Mouse (Mus musculus): ENCODE results near the gene D11Wsu47e. TPM values are rescaled to one million over a fixed set of nuclear protein-coding genes. Genes with fewer than 3 reads are reported as not detected.

D11Wsu47e gene
- polyA plus RNA-seq, 1 experiment, result 11.7 TPM

DNA sequence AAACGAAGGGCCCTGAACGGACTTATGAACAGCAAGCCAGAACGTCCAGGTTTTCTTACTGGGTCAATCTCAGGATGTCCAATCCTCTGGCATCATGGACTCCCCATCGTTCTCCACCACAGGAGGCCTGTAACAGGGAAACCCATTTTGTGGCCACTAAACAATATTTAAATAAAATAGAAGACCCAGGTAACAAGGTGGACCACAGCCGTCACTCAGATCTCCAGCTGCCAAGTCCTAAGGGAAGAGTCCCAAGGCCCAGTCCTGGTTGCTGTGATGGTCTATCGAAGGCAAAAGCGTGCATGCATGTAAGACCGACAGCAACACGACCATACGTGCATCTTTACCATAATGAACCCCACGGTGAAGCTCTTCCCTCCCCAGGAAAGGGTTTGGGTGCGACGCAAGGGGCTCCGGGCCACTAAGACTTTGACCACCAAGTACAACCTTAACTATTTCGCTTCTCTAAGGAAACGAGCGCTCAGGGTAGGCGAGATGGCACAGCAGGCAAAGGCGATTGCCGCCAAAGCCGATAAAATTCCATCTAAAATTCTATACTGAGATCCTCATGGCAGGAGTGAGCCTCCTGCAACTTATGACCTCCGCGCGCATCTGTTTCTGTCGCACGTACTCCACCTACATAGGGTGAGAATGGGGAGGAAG, 35.4 kb upstream of the D11Wsu47e start, which contains the start of gene Cog1:
TSS of gene Cog1 (plus strand) at position 480 of the 663 bp plus-strand sequence.
- TF ChIP-seq MYOD1 (IDR thresholded peaks at IDR 0.05; ENCODE audit: control insufficient read depth, insufficient read length, low read depth), result no peak
- TF ChIP-seq MAX (IDR thresholded peaks at IDR 0.05), result no peak
- TF ChIP-seq CTCF (IDR thresholded peaks at IDR 0.05; ENCODE audit: control insufficient read depth, insufficient read depth, insufficient read length), result no peak
- no peak for TF ChIP-seq USF1 (IDR thresholded peaks at IDR 0.05; ENCODE audit: low read depth)
- TF ChIP-seq CEBPB (IDR thresholded peaks at IDR 0.05; ENCODE audit: low read depth), result no peak
- TF ChIP-seq FOSL1 (IDR thresholded peaks at IDR 0.05; ENCODE audit: insufficient read depth, low read length, poor library complexity, severe bottlenecking), result no peak
- no peak for TF ChIP-seq MYOG (IDR thresholded peaks at IDR 0.05; ENCODE audit: control insufficient read depth, extremely low read depth, insufficient read length)
- Histone ChIP-seq H3K79me2 (ENCODE audit: control insufficient read depth, insufficient read depth) (peaks cover 9% of the 10 kb centered on the region), H3K79me3 (ENCODE audit: low read depth) (peaks cover 2% of the 10 kb centered on the region)

DNA sequence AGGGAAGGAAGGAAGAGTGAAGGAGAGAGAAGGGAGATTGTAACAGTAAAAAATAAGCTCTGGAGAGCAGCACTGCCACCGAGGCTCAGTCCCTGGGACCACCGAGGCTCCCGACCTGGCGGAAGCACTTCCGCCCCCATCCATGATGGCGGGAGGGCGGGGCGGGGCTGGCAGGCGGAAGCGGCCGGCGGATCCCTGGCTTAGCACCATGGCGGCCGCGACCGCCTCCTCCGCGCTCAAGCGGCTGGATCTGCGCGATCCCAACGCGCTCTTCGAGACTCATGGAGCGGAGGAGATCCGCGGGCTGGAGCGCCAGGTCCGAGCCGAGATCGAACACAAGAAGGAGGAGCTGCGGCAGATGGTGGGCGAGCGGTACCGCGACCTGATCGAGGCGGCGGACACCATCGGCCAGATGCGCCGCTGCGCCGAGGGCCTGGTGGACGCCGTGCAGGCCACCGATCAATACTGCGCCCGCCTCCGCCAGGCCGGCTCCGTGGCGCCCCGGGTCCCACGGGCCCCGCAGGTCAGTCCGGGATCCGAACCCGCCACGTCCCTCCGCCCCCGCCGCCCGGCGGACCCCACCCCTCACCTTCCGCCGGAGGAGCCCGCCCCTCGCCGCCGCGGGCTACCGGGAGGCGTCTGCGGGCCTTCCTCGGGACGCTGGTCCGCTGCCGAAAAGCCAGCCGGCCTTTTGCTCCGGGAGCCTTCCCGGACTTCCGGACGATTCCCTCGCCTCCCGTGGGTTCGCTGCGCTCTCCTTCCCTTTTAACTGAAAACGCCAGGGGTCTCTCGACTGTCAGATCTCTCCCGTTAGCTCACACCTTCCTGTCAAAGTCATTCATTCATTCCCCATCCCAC, 34.6 kb upstream of the D11Wsu47e start, which contains the start of gene Slc39a11:
TSS of gene Slc39a11 (minus strand) at position 727 of the 858 bp plus-strand sequence.
- Histone ChIP-seq H3K79me2 (ENCODE audit: control insufficient read depth, insufficient read depth) (peaks cover 9% of the 10 kb centered on the region), H3K27me3 (ENCODE audit: control insufficient read depth, insufficient read depth, insufficient read length) (no peaks in the 10 kb centered on the region), H3ac (ENCODE audit: control insufficient read depth, insufficient read length, low read depth) (peak within 1 kb of the TSS; percentile 96), H3K4me3 (ENCODE audit: insufficient read depth, poor library complexity, severe bottlenecking) (peak within 1 kb of the TSS; percentile 92), H3K79me3 (ENCODE audit: low read depth) (peaks cover 2% of the 10 kb centered on the region), H3K36me3 (ENCODE audit: control insufficient read depth, insufficient read depth) (peaks cover 24% of the 10 kb centered on the region)
- no peak for TF ChIP-seq CTCF (IDR thresholded peaks at IDR 0.05; ENCODE audit: control insufficient read depth, insufficient read depth, insufficient read length)
- TF ChIP-seq CEBPB (IDR thresholded peaks at IDR 0.05; ENCODE audit: low read depth), result no peak

More for the DNA sequence above, 35.4 kb upstream of the D11Wsu47e start, which contains the start of gene Cog1:
- H3ac ChIP-seq (ENCODE audit: control insufficient read depth, insufficient read length, low read depth), result peak within 1 kb of the TSS; percentile 96
- peak within 1 kb of the TSS; percentile 92 for H3K4me3 ChIP-seq (ENCODE audit: insufficient read depth, poor library complexity, severe bottlenecking)
- H3K27me3 ChIP-seq (ENCODE audit: control insufficient read depth, insufficient read depth, insufficient read length), result no peaks in the 10 kb centered on the region
- H3K36me3 ChIP-seq (ENCODE audit: control insufficient read depth, insufficient read depth), result peaks cover 17% of the 10 kb centered on the region

DNA sequence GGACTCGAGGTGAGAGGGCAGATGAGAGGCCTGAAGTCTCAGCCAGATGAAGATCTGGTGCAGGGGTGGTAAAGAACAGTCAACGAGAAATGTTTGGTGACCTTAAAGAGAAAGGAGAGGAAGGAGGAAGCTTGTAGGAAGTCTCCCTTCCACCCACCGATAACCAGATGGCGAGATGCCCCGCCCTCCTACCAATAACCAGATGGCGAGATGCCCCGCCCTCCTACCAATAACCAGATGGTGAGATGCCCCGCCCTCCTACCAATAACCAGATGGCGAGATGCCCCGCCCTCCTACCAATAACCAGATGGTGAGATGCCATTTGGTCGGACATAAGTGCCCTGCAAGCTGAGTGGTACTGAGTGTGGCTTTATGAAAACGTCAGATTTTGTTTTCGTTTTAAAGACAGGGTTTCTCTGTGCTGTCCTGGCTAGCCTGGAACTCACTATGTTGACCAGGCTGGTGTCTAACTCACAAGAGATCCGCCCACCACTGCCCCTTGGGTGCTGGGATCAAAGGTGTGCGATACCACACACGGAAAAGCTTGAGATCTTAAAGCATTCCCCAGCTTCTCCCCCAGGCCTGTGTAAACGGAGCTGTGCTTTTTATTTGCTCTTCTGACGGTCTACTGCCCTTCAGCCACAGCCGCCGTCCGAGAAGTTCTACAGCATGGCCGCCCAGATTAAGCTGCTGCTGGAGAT, 32.9 kb upstream of the D11Wsu47e start:
- peaks cover 9% of the 10 kb centered on the region for H3K79me2 ChIP-seq (ENCODE audit: control insufficient read depth, insufficient read depth)
- peaks cover 2% of the 10 kb centered on the region for H3K79me3 ChIP-seq (ENCODE audit: low read depth)
- no peaks in the 10 kb centered on the region for H3K27me3 ChIP-seq (ENCODE audit: control insufficient read depth, insufficient read depth, insufficient read length)
- H3ac ChIP-seq (ENCODE audit: control insufficient read depth, insufficient read length, low read depth), result no peak overlapping the region
- H3K4me3 ChIP-seq (ENCODE audit: insufficient read depth, poor library complexity, severe bottlenecking), result no peak overlapping the region
- no peak for TF ChIP-seq CEBPB (IDR thresholded peaks at IDR 0.05; ENCODE audit: low read depth)
- TF ChIP-seq FOSL1 (IDR thresholded peaks at IDR 0.05; ENCODE audit: insufficient read depth, low read length, poor library complexity, severe bottlenecking), result no peak
- no peak for TF ChIP-seq MYOG (IDR thresholded peaks at IDR 0.05; ENCODE audit: control insufficient read depth, extremely low read depth, insufficient read length)
- TF ChIP-seq CTCF (IDR thresholded peaks at IDR 0.05; ENCODE audit: control insufficient read depth, insufficient read depth, insufficient read length), result no peak
- TF ChIP-seq USF1 (IDR thresholded peaks at IDR 0.05; ENCODE audit: low read depth), result no peak
- no peak for TF ChIP-seq MYOD1 (IDR thresholded peaks at IDR 0.05; ENCODE audit: control insufficient read depth, insufficient read length, low read depth)
- no peak for TF ChIP-seq MAX (IDR thresholded peaks at IDR 0.05)
- H3K36me3 ChIP-seq (ENCODE audit: control insufficient read depth, insufficient read depth), result peaks cover 41% of the 10 kb centered on the region

DNA sequence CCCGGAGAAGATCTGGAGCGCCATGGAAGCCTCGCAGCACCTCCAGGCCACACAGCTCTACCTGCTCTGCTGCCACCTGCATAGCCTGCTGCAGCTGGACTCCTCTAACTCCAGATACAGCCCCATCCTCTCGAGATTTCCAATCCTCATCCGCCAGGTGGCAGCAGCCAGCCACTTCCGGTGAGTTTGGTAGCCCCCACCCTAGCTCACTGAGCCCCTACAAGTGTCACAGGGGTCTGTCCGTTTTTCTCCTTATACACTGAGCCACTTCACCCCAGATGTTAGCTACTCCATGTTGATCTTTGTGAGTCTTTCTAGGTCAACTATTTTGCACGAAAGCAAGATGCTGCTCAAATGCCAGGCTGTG, 32.3 kb upstream of the D11Wsu47e start:
- Histone ChIP-seq H3K27me3 (ENCODE audit: control insufficient read depth, insufficient read depth, insufficient read length) (no peaks in the 10 kb centered on the region), H3K79me2 (ENCODE audit: control insufficient read depth, insufficient read depth) (peaks cover 9% of the 10 kb centered on the region), H3K79me3 (ENCODE audit: low read depth) (peaks cover 2% of the 10 kb centered on the region), H3K36me3 (ENCODE audit: control insufficient read depth, insufficient read depth) (peaks cover 47% of the 10 kb centered on the region), H3K4me3 (ENCODE audit: insufficient read depth, poor library complexity, severe bottlenecking) (no peak overlapping the region), H3ac (ENCODE audit: control insufficient read depth, insufficient read length, low read depth) (no peak overlapping the region)
- TF ChIP-seq USF1 (IDR thresholded peaks at IDR 0.05; ENCODE audit: low read depth), result no peak
- TF ChIP-seq FOSL1 (IDR thresholded peaks at IDR 0.05; ENCODE audit: insufficient read depth, low read length, poor library complexity, severe bottlenecking), result no peak
- TF ChIP-seq MAX (IDR thresholded peaks at IDR 0.05), result no peak
- TF ChIP-seq MYOG (IDR thresholded peaks at IDR 0.05; ENCODE audit: control insufficient read depth, extremely low read depth, insufficient read length), result no peak
- no peak for TF ChIP-seq MYOD1 (IDR thresholded peaks at IDR 0.05; ENCODE audit: control insufficient read depth, insufficient read length, low read depth)
- no peak for TF ChIP-seq CTCF (IDR thresholded peaks at IDR 0.05; ENCODE audit: control insufficient read depth, insufficient read depth, insufficient read length)
- TF ChIP-seq CEBPB (IDR thresholded peaks at IDR 0.05; ENCODE audit: low read depth), result no peak

DNA sequence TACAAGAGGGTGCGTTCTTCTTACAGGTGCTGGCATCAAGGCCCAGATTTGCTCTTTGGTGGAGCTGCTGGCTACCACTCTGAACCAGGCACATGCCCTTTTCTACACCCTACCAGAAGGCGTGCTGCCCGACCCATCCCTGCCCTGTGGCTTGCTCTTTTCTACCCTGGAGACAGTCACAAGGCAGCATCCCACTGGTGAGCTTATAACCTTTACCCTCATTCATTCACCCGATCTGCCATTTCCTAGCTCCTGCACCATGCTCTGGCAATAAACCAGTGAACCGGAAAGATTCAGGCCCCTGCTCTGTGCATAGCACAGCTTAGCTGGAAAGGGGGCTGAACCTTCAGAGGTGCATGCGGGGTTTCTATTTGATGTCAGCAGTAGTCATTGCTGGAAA, 31.7 kb upstream of the D11Wsu47e start:
- H3K79me3 ChIP-seq (ENCODE audit: low read depth), result peaks cover 2% of the 10 kb centered on the region
- TF ChIP-seq MYOD1 (IDR thresholded peaks at IDR 0.05; ENCODE audit: control insufficient read depth, insufficient read length, low read depth), result no peak
- no peak for TF ChIP-seq CTCF (IDR thresholded peaks at IDR 0.05; ENCODE audit: control insufficient read depth, insufficient read depth, insufficient read length)
- TF ChIP-seq USF1 (IDR thresholded peaks at IDR 0.05; ENCODE audit: low read depth), result no peak
- no peak for TF ChIP-seq FOSL1 (IDR thresholded peaks at IDR 0.05; ENCODE audit: insufficient read depth, low read length, poor library complexity, severe bottlenecking)
- TF ChIP-seq MAX (IDR thresholded peaks at IDR 0.05), result no peak
- no peak for TF ChIP-seq MYOG (IDR thresholded peaks at IDR 0.05; ENCODE audit: control insufficient read depth, extremely low read depth, insufficient read length)
- no peak for TF ChIP-seq CEBPB (IDR thresholded peaks at IDR 0.05; ENCODE audit: low read depth)
- peaks cover 9% of the 10 kb centered on the region for H3K79me2 ChIP-seq (ENCODE audit: control insufficient read depth, insufficient read depth)
- peaks cover 52% of the 10 kb centered on the region for H3K36me3 ChIP-seq (ENCODE audit: control insufficient read depth, insufficient read depth)
- no peaks in the 10 kb centered on the region for H3K27me3 ChIP-seq (ENCODE audit: control insufficient read depth, insufficient read depth, insufficient read length)
- no peak overlapping the region for H3K4me3 ChIP-seq (ENCODE audit: insufficient read depth, poor library complexity, severe bottlenecking)
- H3ac ChIP-seq (ENCODE audit: control insufficient read depth, insufficient read length, low read depth), result no peak overlapping the region

Measured in C2C12 (cell line).